Mouse (Mus musculus) brain, embryonic 14.5 days (tissue): ENCODE results near the gene B2m.

Experiments
- CTCF ChIP-seq: fragments of 200-500 bp; IDR thresholded peaks from 2 replicates; pipeline ENCODE4 v1.5.1; 2012; ENCODE audit warnings: inconsistent platforms, mild to moderate bottlenecking, moderate library complexity, borderline replicate concordance; ENCODE audit not compliant: insufficient read depth, insufficient read length; ENCODE audit errors: extremely low read depth
- POLR2A ChIP-seq: fragments of 200-500 bp; IDR thresholded peaks from 2 replicates; pipeline ENCODE4 v1.6.1; 2012; ENCODE audit warnings: mild to moderate bottlenecking, inconsistent platforms, borderline replicate concordance; ENCODE audit not compliant: poor library complexity, insufficient read depth, insufficient read length, severe bottlenecking; ENCODE audit errors: extremely low read depth

- TF ChIP-seq POLR2A (no peak), CTCF (no peak)
These were observed 19.9 kb upstream of the B2m start for GRCm38 (mm10) chr2:122127635-122128034.
